Mouse (Mus musculus) bone marrow macrophage, adult 2 months (primary cell): Measurements from ENCODE around the gene Efna3.

Source experiments
- CTCF ChIP-seq: IDR thresholded peaks from 2 replicates; pipeline ENCODE4 v1.5.1; 2012; ENCODE audit warnings: low read depth, mild to moderate bottlenecking, low read length, moderate library complexity
- POLR2A ChIP-seq: IDR thresholded peaks from 2 replicates; pipeline ENCODE4 v1.6.1; 2012; ENCODE audit warnings: mild to moderate bottlenecking, low read depth, low read length, borderline replicate concordance

GRCm38 (mm10) chr3:89322131-89322500 lies 649 bp downstream of the Efna3 start:
- TF ChIP-seq CTCF = no peak
- no peak for TF ChIP-seq POLR2A
